Mouse (Mus musculus) monocyte, adult 2 months (primary cell): Measurements from ENCODE around the gene Vwa8.
A peak's percentile ranks its signal among the peaks of the same experiment; 100 is the strongest.

Experiments
- DNase-seq, 2 experiments: peaks; one replicate each; pipeline ENCODE4 v3.0.0; 2022; ENCODE audit warnings: low spot score in 2 of 2, low read depth in 1 of 2

Gene Vwa8

DNA sequence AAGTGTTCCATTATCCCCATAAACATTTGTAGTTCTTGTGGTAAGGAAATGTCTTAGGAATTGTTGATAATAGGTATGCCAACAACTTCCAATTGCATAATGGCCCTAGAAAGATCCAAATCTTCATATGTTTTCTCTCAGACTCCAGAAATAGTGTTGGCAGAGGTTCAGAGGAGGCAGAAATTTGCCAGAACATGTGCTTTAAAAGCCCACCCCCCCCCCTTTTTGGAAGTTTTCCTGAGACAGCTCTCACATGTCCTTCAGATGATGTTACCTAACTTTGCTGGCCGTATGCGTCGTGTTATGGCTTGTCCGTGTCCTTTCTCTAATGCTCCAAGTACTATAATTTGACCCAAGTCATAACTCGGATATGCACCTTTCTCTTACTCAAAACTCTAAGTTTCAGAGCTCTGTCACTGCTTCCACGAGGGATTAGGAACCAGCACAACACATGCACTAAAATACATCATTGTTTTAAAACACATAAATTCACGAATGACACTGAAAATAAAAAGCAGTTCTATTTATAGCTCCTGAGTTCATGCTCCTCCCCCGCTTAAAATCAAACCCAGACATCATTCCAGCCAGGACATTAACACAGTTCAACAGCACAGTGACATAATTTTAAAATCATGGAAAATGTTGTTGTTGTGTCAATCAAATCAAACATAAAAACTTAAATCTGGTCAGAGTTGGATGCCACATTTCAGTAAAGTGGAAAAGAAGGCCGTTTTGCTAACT lies 227.9 kb downstream of the Vwa8 start:
- DNase-seq, result no peak

DNA sequence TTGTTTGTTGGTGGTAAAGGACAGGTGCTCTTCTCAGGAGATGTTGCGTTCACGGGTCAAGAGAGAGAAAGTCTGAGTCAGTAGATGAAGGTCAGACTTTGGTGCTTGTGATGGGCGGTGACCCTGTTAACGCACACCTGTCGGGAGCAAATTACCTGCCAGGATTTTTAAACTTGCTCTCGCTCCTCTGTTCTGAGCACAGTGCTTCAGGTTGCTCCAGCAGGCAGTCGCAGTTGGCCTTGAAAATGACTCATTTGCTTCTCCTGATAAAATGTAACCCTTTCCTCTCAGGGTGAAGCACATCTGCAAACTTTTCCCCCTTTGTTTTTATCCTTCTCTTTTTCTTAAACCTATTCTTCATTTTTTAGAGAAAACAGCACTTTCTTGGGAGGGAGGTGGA lies 234.7 kb downstream of the Vwa8 start:
- no peak for DNase-seq

DNA sequence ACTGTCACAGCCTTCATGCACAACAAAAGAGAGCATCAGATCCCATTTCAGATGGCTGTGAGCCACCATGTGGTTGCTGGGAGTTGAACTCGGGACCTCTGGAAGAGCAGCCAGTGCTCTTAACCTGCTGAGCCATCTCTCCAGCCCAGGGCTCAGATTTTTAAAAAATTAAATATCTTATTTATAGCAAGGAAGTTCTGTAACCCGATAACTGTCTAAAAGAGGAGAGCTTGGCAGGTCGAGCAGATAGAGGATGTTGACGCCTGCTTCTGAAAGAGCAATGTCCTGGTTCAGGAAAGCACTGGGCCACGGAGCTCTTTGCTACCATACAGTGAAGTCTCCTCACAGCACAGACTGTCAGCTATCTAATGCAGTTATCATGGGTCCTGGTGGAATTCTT lies 237.2 kb downstream of the Vwa8 start:
- DNase-seq, result no peak

DNA sequence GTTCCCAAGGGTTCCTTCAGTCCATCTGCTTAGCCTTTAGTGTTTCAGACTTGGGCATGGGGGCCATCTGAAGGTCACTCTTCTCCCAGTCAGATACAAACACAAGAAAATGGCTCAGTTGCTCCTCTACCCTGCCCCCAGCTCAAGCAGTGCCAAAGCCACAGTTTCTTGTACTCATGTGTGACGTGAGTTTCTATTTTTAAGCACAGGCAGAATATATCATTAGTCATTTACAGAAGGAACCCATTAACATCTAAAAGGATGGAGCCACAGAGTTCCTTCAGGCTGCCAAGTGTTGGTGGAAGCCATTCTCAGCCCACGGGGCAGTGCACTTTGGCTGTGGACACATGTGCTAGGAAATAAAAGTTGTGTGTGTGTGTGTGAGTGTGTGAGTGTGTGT lies 240.6 kb downstream of the Vwa8 start:
- DNase-seq, result no peak

DNA sequence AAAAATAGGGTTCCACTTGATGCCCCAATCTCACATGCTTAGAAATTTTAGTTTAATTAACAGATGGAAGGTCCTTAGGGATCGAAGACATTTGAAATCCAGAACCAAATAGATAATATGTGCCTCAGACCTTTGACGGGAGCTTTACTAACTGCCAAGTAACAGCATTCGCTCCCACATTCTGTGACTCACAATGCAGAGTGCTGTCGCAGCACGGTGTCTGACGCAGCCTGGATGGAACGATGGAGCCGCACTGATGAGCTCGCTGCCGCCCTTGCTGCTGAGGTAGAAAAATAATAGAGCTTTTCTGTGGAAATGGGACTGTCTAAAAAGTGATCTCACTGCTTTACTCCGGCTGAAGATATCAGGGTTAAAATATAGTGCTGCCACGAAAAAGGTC lies 248.3 kb downstream of the Vwa8 start:
- DNase-seq, result no peak

DNA sequence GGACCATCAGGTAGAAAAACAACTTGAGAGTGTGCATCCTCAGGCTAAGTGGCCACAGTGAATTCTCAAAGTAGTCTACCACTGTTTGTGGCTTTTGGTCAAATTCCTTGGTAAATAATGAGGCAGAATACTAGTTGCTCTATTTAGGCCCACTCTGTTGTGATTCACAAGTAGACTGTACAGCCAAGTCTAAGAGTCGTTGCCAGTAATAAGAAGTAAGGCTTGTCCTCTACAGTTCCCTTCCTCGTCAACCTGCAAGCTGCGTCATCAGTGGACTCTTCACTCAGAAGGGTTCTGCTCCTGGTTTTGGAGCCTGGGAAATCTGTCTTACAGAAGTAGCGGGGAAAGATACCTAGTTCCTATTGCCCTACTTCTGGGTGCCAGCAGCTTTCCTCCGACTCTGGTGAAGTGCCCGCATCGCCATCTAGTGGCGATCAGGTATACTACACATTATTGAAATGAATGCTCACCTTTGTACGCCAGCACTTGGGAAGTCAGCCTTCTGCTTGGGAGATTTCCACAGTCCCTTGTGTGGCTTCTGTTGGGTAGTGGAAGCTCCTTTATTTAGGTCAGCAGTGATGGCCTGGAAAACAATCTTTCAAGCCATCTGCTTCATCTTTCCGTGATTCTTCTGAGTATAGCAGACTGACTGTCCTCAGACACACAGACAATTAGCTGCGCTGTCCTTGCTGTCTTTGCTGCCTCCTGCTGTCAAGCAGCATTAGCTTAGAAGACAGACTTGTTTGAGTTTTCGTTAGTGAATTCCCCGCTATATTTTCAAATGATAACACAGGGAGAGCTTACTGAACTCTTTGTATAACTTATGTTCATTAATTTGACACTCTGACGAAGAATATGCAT lies 258.0 kb downstream of the Vwa8 start:
- no peak for DNase-seq

DNA sequence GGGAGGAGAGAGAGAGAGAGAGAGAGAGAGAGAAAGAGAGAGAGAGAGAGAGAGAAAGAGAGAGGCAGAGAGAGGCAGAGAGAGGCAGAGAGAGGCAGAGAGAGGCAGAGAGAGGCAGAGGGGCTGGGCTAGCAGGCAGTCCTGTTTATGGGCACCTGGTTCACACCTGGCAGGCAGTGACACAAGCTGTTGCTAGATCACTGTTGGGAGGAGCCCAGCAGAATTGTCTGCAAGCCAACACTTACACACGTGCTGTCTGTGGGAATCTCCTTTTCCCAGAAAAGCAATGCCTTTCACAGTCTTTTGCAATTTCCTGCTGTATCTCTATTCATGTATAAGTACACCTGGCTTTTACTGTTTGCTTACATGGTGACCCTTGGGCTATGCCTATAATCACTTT lies 260.5 kb downstream of the Vwa8 start:
- no peak for DNase-seq

DNA sequence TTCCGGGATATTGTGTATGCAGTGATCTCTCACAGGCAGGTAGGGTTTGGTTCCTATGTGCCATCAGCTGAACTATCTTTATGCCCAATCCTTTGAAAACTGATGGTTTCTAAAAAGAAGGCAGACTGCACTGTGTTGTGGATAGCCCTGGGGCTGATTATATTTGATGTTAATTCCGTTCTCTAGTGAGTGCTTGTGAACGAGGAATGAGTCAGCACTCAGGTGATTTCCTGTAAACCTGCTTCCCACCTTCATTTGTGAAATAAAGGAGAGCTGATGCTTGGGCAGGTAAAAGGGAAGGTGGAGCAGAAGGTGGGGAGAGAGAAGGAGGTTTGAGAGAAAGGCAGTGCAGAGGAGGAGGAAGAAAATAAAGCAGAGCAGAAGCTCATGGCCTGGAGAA lies 261.2 kb downstream of the Vwa8 start:
- no peak for DNase-seq

DNA sequence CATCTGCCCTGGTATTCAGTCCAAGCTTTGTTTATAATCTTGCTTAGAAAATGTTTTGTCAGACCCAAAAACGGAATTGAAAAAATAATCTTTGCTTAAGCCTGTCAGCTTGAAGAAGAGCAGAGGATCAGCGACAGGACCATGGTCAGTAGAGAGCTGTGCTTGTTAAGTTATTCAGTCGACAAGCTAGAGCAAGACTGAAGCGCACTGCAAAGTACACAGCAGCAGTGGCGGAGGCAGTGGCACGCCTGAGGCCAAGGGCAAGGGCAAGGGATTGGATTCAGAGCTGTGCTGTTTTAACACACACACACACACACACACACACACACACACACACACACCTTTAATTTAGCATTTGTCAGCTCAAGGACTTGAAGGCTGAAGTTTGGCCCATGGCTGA lies 263.2 kb downstream of the Vwa8 start:
- DNase-seq, result no peak

DNA sequence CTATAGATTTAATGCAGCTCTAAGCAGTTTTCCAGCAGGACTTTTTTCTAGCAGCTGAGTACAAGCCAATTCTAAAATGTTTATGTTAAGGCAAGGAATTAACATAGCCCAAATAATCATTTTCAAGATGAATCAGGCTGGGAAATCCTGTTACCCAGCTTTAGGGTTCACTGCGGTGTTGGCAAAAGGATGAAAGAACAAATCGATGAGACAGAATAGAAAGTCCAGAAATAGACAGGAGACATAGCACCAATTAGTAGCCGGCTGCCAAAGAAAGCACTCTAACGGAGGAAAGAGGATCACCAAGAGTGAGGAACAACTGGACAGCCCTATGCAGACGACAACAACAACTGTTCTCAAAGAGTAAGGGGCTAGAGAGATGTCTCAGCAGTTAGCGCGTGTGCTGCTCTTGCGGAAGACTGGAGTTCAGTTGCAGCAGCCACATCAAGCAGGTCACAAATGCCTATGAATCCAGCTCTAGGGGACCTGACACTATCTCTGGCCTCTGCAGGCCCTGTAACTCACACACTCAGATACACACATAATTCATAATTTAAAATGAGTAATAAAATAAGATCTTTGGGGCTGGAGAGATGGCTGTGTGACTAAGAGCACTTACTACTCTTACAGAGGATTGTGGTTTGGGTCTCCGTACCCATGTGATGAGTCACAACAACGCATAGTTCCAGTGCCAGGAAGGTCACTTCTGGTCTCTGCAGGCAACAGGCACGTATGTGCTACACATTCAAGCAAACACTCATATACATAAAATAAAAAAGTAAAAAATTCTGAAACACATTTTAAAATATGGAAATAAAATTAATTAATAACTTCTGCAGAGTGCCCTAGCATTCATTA lies 265.9 kb downstream of the Vwa8 start:
- DNase-seq, result no peak

DNA sequence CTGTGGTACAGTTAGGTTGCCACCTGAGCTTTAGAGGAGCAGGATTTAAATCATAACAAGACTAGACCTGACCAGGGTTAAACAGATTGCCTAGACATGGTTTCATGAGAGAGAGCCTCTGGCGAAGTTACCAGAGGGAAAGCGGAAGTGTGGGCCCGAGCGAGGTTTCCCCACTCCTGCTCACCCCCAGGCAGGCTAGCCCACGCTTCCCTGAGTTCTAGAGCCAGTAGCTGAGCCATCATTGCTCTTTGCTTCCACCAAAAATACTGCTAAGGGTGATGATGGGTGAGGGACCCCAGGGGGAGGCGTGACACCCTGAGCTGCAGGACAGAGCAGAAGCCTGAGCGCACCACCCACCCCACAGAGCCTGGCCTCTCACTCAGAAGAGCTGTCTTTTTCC lies 269.6 kb downstream of the Vwa8 start:
- no peak for DNase-seq

DNA sequence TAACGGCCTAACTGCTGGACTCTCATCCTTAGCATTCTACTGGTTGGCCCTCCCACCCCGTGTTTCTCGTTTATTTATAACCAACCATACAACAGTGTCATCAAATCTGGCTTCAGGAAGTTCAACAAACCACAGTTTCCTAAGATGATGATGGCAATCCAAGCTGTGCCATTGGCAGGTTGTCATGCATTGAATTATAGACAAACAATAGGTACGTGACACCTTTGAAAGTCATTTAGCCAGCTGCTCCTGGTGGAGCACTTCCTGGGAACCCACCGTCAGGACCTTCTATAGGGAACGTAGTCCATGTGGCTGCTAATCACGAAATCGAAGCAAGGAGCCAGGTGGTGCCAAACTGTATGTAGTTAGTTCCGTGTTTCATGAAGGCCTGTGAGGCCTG lies 270.5 kb downstream of the Vwa8 start:
- DNase-seq, result no peak

DNA sequence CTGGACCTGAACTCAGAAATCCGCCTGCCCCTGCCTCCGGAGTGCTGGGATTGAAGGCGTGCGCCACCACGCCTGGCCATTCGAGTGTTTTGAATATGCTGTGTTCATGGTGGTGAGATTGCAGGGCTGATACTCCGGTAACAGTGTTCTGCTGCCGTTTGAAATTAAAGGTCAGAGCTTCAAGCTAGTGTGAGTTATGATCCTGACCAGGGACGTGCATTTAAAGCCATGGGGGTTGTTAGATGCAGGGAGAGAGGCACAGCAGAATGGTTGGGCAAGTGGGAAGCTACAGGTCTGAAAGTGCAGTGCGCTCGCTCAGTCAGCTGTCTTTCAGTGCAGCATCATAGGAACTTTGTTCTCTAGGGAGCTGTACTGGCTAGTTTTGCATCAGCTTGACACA lies 271.8 kb downstream of the Vwa8 start:
- no peak for DNase-seq

DNA sequence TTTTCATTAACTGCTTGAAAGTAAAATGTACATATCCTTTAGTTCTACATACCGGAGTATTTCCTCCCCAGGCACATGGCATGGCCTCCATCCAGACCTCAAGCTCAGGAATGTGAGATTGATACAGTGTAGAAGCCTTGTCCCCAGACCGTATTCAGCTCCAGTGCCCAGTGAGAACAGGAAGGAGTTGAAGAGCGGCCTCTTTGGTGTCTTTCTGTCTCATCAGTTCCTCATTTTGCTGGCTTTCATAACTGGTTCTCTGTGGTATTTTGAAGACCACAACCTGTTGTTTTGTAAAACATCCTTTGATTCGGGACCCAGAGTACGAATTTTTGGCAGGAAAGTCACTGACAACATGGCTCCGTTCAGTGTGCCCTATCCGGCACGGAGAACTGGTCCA lies 274.6 kb downstream of the Vwa8 start:
- peak in 1 of 2 experiments; percentile 8 for DNase-seq

DNA sequence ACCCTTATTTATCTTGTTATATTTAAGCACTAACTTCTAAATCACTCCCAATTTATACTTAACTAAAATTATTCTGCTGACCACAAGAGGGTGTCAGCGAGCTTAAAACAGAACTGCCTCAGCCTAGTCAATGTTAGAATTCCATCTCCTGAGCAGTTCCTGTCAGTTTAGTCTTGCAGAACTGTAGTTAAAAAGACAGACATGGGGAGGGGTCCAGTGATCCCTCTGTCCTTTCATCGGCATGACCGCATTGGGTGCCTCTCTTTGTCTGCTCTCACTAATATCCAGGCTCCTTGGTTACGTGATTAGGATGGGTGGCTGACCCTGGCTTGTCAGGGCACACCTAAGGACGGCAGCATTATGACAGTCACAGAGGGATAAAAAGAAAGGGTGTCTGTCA lies 275.8 kb downstream of the Vwa8 start:
- DNase-seq, result no peak

DNA sequence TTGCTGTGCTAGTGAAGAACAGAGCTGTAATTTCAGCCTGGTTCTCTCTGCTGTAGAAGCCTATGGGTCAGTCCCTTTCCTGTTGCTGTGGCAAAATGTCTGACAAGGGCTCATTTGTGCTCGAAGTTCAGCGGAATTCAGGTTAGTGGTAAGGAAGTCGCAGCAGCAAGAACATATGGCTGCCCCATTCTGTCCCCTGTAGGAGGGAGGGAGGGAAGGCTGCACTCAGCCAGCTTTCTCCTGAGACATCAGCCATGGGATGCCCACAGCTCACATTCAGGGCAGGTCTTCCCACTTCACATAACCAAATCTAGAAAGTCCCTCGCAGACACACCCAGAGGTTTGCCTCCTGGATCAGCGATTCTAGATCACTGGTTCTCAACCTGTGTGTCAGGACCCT lies 277.3 kb downstream of the Vwa8 start:
- DNase-seq, result no peak

DNA sequence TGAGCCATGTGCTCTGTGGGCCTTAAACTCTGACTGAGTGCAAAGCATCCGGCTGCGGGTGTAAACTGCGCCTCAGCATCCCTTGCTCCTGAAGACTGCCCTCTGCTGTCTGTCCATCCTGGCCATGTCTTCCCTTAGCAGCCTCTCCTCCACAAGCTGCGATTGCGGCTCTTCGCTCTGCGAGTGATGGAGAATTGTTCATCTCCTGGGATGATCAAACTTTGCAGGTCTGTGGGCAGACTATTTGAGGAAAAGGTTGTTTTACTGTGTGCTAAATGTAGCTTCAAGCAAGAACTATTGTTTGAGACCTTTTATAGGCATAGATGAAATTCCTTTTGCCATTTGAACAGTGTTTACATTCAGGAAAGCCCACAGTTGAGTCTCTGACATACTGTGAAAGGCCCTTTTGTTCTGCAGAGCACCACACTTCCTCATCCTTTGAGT lies 286.1 kb downstream of the Vwa8 start:
- no peak for DNase-seq

DNA sequence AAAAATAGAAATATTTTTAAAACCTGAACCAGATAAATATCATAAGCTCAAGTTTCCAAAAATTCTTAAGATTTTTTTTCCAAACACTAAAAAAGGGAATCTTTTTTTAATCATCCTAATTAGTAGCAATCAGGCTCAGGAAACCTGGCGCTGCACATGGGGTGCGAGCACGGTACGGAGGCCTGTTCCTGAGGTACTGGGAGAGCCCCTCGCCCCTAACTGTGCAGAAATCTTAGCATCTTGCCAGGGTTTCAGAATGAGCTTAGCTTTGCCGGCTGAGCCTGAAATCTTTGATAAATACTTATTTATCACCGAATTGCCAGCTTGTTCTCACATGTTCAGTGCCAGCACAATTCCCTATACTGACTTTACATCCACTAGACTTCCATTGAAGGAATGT lies 286.6 kb downstream of the Vwa8 start:
- DNase-seq, result no peak

DNA sequence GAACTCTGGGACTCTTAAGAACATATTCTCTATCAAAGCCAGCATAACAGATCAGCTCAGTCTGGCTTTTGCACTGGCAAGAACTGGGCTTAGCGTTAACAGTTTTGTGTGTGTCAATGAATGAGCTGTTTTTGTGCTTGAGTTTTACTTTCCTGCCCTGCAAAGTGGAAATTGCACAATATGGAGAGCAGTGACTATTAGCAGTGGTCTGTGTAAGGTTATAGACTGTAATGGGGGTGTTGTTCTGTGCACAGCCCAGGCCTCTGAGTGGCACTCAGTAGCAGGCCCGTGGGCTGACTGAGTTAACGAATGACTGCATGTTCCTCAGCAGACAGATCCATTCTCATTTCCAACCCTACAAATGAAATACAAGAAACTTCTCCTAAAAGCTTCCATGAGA lies 287.7 kb downstream of the Vwa8 start:
- no peak for DNase-seq

DNA sequence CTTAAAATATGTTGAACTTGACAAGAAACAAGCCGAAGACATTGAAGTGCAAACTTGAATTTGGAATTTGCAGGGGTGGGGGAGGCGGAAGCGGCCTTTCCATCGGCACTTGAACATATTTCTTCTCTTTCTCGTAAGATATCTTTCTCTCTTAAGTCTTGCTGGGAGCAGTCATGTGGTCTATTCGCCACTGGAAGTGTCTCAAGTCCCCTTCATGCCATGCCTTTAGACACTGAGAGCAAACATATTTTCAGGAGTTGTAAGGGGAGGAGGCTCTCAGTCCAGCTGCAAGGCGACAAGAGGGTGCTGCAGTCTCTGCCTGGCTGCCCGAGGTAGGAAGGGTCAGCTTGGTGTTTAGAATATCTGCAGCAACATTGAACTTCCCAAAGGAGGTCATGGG lies 288.2 kb downstream of the Vwa8 start:
- no peak for DNase-seq

DNA sequence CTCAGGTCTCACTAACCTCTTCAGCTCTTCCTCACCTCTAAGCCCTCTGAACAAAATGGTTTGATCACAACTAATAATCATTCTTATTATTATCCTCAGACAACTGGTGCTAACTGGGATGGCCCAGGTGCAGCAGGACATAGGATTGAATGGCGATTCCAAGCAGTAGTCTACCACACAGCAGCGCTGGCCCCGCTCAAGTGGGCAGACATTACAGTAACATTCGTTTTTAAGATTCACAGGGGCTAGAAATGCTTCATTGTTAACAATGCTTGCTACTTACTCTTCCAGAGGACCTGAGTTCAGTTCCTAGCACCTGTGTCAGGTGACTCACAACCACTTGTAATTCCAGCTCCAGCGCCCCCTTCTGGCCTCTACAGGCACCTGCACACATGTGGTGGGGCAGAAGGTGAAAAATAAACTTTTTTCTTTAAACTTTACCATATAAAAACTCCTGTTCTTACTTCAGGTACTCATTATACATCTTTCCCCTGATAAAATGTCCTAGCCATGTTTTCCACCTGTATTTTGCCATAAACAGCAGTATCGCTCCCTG lies 290.3 kb downstream of the Vwa8 start:
- DNase-seq, result no peak
